Mouse (Mus musculus) heart, embryonic 12.5 days (tissue): ENCODE measurements at regions not wholly inside any gene's neighbourhood (a gene's known extent, or its start where the extent isn't known, plus 50 kb on each side); places are given as distances from the start of the nearest gene placed in this dataset.

ENCODE experiments used
- ATAC-seq: fragments of 200-750 bp; cut with Nextera tagmentation; 2 replicates; pipeline ENCODE4 v1.8.0; 2017; ENCODE audit warnings: moderate TSS enrichment, moderate library complexity; ENCODE audit not compliant: insufficient number of reproducible peaks, low FRiP score
- H3K27ac ChIP-seq: fragments of 300-500 bp; sonication (generic); 2 replicates; pipeline ENCODE4 v1.5.1; 2016; ENCODE audit warnings: mild to moderate bottlenecking, moderate library complexity; ENCODE audit not compliant: poor library complexity, severe bottlenecking
- H3K27me3 ChIP-seq: fragments of 300-500 bp; sonication (generic); replicated peaks from 2 replicates; pipeline ENCODE4 v1.6.1; 2016; ENCODE audit warnings: mild to moderate bottlenecking, moderate library complexity
- H3K36me3 ChIP-seq: fragments of 300-500 bp; sonication (generic); 2 replicates; pipeline ENCODE4 v1.6.1; 2016; ENCODE audit warnings: mild to moderate bottlenecking, moderate library complexity
- H3K4me1 ChIP-seq: fragments of 300-500 bp; sonication (generic); replicated peaks from 2 replicates; pipeline ENCODE4 v1.6.1; 2016; ENCODE audit warnings: mild to moderate bottlenecking
- H3K4me2 ChIP-seq: fragments of 300-500 bp; sonication (generic); 2 replicates; pipeline ENCODE4 v1.6.1; 2016; ENCODE audit warnings: mild to moderate bottlenecking, moderate library complexity
- H3K4me3 ChIP-seq: fragments of 300-500 bp; sonication (generic); 2 replicates; pipeline ENCODE4 v1.5.1; 2016; ENCODE audit warnings: mild to moderate bottlenecking
- H3K9ac ChIP-seq: fragments of 300-500 bp; sonication (generic); 2 replicates; pipeline ENCODE4 v1.6.1; 2016; ENCODE audit warnings: mild to moderate bottlenecking, moderate library complexity
- H3K9me3 ChIP-seq: fragments of 300-500 bp; sonication (generic); replicated peaks from 2 replicates; pipeline ENCODE4 v1.6.1; 2016; ENCODE audit warnings: mild to moderate bottlenecking, moderate library complexity
- WGBS: fragments of 180-500 bp; shearing (Covaris S2); methylation state at CpG from one replicate; pipeline ENCODE4 v1.1.7; 2016; 5-methylcytosine and 5-hydroxymethylcytosine counted together

- 34% methylated on average over 2 of the region's 2 CpGs for WGBS
- Histone ChIP-seq H3K36me3 (no peaks in the 10 kb centered on the region), H3K4me2 (no peak overlapping the region), H3K27me3 (no peaks in the 10 kb centered on the region), H3K27ac (no peak overlapping the region), H3K9ac (no peak overlapping the region), H3K4me1 (no peaks in the 10 kb centered on the region), H3K4me3 (no peak overlapping the region), H3K9me3 (no peaks in the 10 kb centered on the region)
- ATAC-seq: no peak
Observed at GRCm38 (mm10) chr14:85814920-85815319, 1326.1 kb downstream of the Diaph3 start.

DNA sequence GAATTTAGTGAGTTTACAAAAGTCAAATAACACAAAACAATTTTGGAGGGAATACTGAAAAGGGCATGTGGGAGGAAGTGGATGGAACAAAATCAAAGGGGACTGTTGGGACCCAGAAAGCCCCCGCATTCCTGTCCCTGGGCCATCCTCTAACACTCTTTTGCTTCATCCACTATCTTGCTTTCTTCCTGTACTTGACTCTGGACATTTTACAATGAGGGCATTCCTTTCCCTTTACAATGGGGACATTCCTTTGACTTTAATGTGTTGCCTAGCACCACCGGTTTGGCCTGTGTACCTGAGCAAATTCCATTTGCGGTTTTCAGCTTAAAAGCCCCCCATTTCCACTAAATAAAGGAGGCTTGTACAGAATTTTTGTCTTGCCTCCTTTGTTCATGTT lies 1341.0 kb downstream of the Pcdh17 start:
- Histone ChIP-seq H3K9me3 (no peaks in the 10 kb centered on the region), H3K36me3 (no peaks in the 10 kb centered on the region), H3K27me3 (no peaks in the 10 kb centered on the region), H3K4me1 (no peaks in the 10 kb centered on the region), H3K27ac (no peak overlapping the region), H3K9ac (no peak overlapping the region), H3K4me3 (no peak overlapping the region), H3K4me2 (no peak overlapping the region)
- no peak for ATAC-seq
- WGBS: 54% methylated on average over 3 of the region's 3 CpGs

- no peaks in the 10 kb centered on the region for H3K27me3 ChIP-seq
- H3K27ac ChIP-seq: no peak overlapping the region
- no peak overlapping the region for H3K4me3 ChIP-seq
- no peaks in the 10 kb centered on the region for H3K9me3 ChIP-seq
- H3K4me1 ChIP-seq: no peaks in the 10 kb centered on the region
- WGBS: 72% methylated on average over 4 of the region's 4 CpGs
- ATAC-seq: no peak
- no peak overlapping the region for H3K4me2 ChIP-seq
- H3K9ac ChIP-seq: no peak overlapping the region
- H3K36me3 ChIP-seq: no peaks in the 10 kb centered on the region
Observed at GRCm38 (mm10) chr14:85770636-85771035, 1327.3 kb downstream of the Pcdh17 start.

DNA sequence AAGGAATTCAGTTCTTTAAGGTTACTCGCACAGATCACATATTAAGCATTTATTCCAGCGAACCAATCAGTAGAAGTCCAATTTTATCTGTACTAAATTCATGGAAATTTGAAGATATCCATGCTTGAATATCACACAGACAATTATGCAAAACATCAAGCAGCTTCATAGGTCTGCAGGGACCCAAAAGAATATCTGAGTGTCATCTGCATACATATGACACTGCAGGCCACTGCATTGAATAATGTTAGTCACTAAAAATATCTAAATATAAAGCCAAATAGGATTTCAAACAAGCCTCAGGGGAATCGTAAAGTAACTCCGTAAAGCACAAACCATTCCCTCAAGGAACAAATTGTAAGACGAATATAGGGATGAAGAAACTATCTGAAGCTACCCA lies 1324.9 kb downstream of the Pcdh17 start:
- Histone ChIP-seq H3K4me2 (no peak overlapping the region), H3K9me3 (no peaks in the 10 kb centered on the region), H3K4me1 (no peaks in the 10 kb centered on the region), H3K9ac (no peak overlapping the region), H3K4me3 (no peak overlapping the region), H3K27ac (no peak overlapping the region), H3K27me3 (no peaks in the 10 kb centered on the region), H3K36me3 (no peaks in the 10 kb centered on the region)
- WGBS: 70% methylated on average over 5 of the region's 5 CpGs
- no peak for ATAC-seq

DNA sequence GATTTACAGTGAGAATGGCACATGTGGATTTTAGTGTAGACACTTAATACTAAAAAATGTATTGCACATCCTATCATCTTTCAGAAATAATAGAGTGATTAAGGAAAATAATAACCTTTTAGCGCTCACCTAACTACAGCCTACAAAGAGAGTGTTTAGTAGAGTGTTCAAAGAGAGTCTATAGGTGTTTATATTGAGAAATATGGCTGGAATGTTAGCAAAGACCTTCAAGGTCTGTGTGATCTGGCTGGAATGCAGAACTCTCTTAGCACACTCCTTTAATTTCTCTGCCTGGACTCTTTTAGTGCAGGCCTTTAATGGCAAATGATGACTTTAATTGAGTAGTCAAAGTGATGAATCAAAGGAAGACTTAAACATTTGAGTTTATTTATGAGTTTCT lies 1314.0 kb downstream of the Pcdh17 start:
- 75% methylated on average over 1 of the region's 1 CpGs for WGBS
- no peaks in the 10 kb centered on the region for H3K27me3 ChIP-seq
- H3K4me1 ChIP-seq: no peaks in the 10 kb centered on the region
- no peak for ATAC-seq
- no peak overlapping the region for H3K4me2 ChIP-seq
- no peak overlapping the region for H3K9ac ChIP-seq
- H3K36me3 ChIP-seq: no peaks in the 10 kb centered on the region
- H3K9me3 ChIP-seq: no peaks in the 10 kb centered on the region
- H3K4me3 ChIP-seq: no peak overlapping the region
- no peak overlapping the region for H3K27ac ChIP-seq

- 87% methylated on average over 4 of the region's 4 CpGs for WGBS
- Histone ChIP-seq H3K4me2 (no peak overlapping the region), H3K9ac (no peak overlapping the region), H3K27me3 (no peaks in the 10 kb centered on the region), H3K4me3 (no peak overlapping the region), H3K27ac (no peak overlapping the region), H3K36me3 (no peaks in the 10 kb centered on the region), H3K4me1 (no peaks in the 10 kb centered on the region), H3K9me3 (no peaks in the 10 kb centered on the region)
- ATAC-seq: no peak
Observed at GRCm38 (mm10) chr14:85738567-85738966, 1295.2 kb downstream of the Pcdh17 start.
